Mouse (Mus musculus) T-cell, adult 2 months (primary cell): ENCODE results near the gene Tmem189.

Source experiments
- DNase-seq: peaks from one replicate; pipeline ENCODE4 v3.0.0; 2022; ENCODE audit warnings: low spot score

The Tmem189 gene

GRCm38 (mm10) chr2:167679902-167680430 lies 9.7 kb downstream of the Tmem189 start:
- peak; percentile 93 for DNase-seq

- DNase-seq: peak; percentile 35
Observed at GRCm38 (mm10) chr2:167678600-167678999, 11.0 kb downstream of the Tmem189 start.

GRCm38 (mm10) chr2:167675120-167675909 lies 14.3 kb downstream of the Tmem189 start:
- peak; percentile 42 for DNase-seq

GRCm38 (mm10) chr2:167672212-167672685 lies 17.4 kb downstream of the Tmem189 start:
- no peak for DNase-seq

GRCm38 (mm10) chr2:167671101-167671633 lies 18.5 kb downstream of the Tmem189 start:
- no peak for DNase-seq

- no peak for DNase-seq
Observed at GRCm38 (mm10) chr2:167669398-167669797, 20.2 kb downstream of the Tmem189 start.

- DNase-seq: no peak
Observed at GRCm38 (mm10) chr2:167668426-167668825, 21.2 kb downstream of the Tmem189 start.

GRCm38 (mm10) chr2:167665972-167666713 lies 23.5 kb downstream of the Tmem189 start:
- no peak for DNase-seq

GRCm38 (mm10) chr2:167662713-167663112 lies 26.9 kb downstream of the Tmem189 start:
- no peak for DNase-seq

- peak; percentile 91 for DNase-seq
Observed at GRCm38 (mm10) chr2:167661270-167662203, 28.1 kb downstream of the Tmem189 start, which contains the start of gene Gm20431. Gene Gm20431 (minus strand): TSS chr2:167661496.

GRCm38 (mm10) chr2:167660611-167660971 lies 29.0 kb downstream of the Tmem189 start:
- DNase-seq: peak; percentile 31

GRCm38 (mm10) chr2:167659847-167660610 lies 29.6 kb downstream of the Tmem189 start:
- no peak for DNase-seq

GRCm38 (mm10) chr2:167659177-167659846 lies 30.3 kb downstream of the Tmem189 start:
- DNase-seq: no peak

- DNase-seq: no peak
Observed at GRCm38 (mm10) chr2:167658712-167659111, 30.9 kb downstream of the Tmem189 start.

GRCm38 (mm10) chr2:167657973-167658372 lies 31.6 kb downstream of the Tmem189 start:
- no peak for DNase-seq

GRCm38 (mm10) chr2:167656629-167657478 lies 32.8 kb downstream of the Tmem189 start:
- peak; percentile 88 for DNase-seq

- DNase-seq: no peak
Observed at GRCm38 (mm10) chr2:167654911-167655600, 34.6 kb downstream of the Tmem189 start.

- DNase-seq: no peak
Observed at GRCm38 (mm10) chr2:167652694-167653093, 36.9 kb downstream of the Tmem189 start.
